Mouse (Mus musculus) adrenal gland, postnatal 4 days (tissue): ENCODE measurements at regions not wholly inside any gene's neighbourhood (a gene's known extent, or its start where the extent isn't known, plus 50 kb on each side); places are given as distances from the start of the nearest gene placed in this dataset.

Source experiments
- DNase-seq, 2 experiments: peaks; one replicate each; pipeline ENCODE4 v3.0.0; 2021 to 2022; ENCODE audit warnings: low spot score in 2 of 2, mixed read lengths in 2 of 2

- DNase-seq, result no peak
Measured at GRCm38 (mm10) chr2:101508116-101508515, 116.4 kb upstream of the Rag2 start.
